Mouse (Mus musculus) monocyte, adult 5-6 weeks (primary cell): Measurements from ENCODE around the gene Tmem171. TPM values are rescaled to one million over a fixed set of nuclear protein-coding genes. Genes with fewer than 3 reads are reported as not detected.

ENCODE experiments used
- ATAC-seq: fragments of 153-309, 156-312 bp; replicated peaks from 2 replicates; pipeline ENCODE4 v1.8.0; 2017; ENCODE audit warnings: mild to moderate bottlenecking; ENCODE audit not compliant: low TSS enrichment, insufficient number of reproducible peaks, severe bottlenecking, poor library complexity, low FRiP score
- total RNA-seq: library from RNA; stranded (forward); fragments of 200-1000, 200-491, 200-594 nt; gene quantifications from 3 replicates; pipeline ENCODE4 v1.2.3, GENCODE M21; 2017

The Tmem171 gene
- 2.5 to 2.7 TPM in 2 of 3 replicates, not detected in the other for total RNA-seq

DNA sequence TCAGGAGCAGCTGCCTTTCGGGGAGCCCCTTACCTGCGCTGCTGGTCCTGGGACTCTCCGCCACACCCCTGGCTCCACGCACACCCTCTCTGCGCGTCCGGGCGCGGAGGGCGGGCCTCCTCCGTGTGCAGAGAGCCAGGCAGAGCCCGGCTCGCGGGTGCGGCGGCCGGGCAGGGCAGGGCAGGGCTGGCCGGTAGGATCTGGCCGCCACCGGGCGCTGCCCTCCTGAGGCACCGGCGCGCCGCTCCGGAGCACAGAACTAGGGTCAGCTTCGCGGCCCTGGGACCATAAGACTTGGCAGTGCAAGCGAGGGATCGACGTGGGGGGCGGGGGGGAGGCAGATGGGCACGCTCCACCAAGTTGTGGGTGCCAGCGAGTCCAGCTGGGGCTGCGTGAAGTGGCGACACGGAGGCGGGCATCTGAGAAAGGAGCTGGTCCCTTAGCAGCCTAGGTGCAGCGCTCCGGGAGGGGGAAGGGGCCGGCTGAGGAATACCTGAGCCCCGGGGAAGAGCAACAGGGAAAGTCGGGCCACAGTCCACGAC is at the start of gene Tmem171:
TSS of gene Tmem171 (minus strand) at position 62 of the 542 bp plus-strand sequence.
- no peak for ATAC-seq

DNA sequence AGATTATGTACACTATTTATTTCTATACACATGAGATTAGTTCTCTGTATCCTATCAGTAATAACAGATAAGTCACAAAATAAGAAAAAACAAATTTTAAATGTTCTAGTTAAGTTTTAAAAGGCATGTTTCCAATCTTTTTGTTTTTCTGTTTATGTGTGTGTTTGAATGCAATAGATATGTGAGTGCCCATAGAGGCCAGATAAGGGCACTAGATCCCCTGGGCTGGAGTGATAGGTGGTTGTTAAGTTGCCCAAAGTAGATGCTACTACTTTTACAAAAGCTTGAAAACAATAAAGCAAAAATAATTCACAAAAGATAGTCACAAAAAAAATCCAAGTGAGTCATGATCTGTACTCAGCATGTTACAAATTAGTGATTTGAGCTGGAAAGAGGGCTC is 49.2 kb upstream of the Tmem171 start:
- ATAC-seq: no peak

DNA sequence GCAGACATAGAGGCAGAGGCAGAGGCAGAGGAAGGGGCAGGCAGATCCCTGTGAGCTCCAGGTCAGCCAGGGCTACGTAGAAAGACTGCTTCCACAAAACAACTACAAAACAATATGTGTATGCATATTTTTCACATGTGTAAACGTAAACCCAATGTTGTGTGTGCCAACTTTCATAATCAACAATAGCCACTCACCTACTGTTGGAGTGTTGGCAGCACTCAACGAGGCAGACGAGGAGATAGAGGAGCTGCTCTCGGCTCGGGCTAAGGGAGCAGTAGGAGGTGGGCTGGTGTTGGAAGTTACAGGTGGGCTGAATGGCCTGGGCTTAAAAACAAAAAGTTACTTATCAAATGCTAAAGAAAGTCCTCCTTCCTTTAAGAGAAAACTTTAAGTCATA is 48.6 kb upstream of the Tmem171 start:
- no peak for ATAC-seq

GRCm38 (mm10) chr13:98738213-98738612 is 43.6 kb upstream of the Tmem171 start:
- ATAC-seq: no peak

DNA sequence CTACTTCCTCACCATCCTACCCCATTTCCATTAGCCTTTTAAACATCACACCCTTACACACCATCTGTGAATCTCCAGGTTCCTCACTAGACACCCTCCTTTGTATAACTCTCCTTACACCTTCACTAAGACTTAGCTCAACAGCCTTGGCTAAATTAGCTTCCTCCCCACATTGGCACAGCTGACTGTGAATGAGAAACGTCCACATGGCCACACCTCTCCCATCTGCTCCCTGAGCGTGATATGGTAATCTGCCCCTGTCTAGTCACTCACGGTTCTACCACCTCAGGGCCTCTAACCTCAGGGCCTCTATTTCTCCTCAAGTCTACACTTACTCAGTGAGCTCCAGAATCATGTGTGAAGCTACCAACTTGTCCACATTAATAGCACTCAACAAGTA is 38.7 kb upstream of the Tmem171 start:
- no peak for ATAC-seq

DNA sequence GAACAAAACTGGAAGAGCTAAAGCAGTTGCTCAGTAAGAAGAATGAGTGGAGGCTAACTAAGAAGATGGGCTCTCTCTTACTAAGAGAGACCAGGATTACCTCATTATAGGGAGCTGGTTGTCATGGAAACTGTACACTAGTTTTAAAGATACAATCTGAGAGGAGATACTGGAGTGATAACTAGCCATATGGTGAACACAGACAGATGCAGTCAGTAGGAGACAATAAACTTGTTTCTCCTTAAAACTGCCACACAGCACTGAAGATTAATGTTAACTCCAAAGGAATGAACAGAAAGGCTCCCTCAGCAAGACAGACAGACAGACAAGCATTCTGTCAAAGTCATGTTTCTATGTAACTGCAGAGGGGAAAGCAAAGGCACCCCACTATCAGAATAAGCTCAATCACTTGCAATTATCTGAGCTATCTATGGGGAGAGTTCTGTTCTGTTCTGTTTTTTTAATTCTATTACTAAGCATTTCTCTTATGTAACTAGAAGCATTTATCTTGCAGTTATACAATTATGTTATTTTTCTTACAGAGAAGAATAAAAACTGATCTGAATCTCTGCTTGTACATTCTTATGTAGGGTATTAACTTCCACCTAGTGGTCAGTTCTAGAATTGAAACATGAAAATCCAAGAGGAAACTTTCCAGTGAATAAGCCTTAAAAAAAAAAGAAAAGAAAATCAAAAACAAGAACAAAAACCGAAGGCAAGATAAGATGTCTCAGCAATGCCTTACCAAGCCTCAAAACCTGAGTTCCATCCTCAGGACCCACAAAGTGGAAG is 34.8 kb upstream of the Tmem171 start:
- ATAC-seq: no peak

GRCm38 (mm10) chr13:98726494-98726893 is 31.9 kb upstream of the Tmem171 start:
- no peak for ATAC-seq

DNA sequence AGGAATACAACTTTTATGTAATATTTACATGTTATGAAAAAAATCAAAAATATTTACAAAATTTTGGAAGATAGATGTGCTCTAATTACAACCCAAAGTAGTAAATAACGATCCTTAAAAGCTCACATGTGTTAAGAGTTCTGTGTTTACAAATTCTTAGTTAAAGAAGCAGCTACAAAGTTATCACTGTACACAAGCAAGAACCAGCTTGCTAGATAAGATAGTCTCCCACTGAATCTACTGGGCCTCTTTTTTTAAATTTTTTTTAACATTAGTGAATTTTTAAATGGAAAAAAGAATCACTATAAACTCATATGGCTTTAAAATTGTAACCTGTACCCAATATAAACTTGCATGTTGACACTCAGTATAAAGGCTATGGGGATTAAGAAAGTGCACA is 28.8 kb upstream of the Tmem171 start:
- no peak for ATAC-seq

GRCm38 (mm10) chr13:98722296-98722695 is 27.7 kb upstream of the Tmem171 start:
- no peak for ATAC-seq

- no peak for ATAC-seq
Observed at GRCm38 (mm10) chr13:98716176-98716575, 21.5 kb upstream of the Tmem171 start.

DNA sequence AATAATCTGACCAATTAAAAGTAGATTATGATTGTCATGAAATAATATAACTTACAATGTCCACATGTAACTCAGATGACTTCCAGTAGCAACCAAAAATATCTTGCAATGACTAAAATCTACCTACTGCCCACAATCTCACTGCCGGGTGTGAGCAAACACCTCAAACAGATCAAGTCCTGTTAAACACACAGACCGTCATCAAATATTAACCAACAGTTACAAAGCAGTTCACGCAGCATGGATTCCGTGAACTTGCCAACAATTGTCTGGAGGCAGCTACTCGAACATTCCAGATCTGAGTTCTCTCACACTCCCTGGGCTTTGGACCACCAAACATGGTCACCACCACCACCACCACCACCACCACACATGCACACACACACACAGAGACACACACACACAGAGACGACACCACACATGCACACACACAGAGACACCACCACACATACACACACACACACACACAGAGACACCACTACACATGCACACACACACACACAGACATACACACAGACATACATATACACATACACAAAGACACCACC is 20.9 kb upstream of the Tmem171 start:
- no peak for ATAC-seq

GRCm38 (mm10) chr13:98710655-98711054 is 16.0 kb upstream of the Tmem171 start:
- ATAC-seq: no peak

DNA sequence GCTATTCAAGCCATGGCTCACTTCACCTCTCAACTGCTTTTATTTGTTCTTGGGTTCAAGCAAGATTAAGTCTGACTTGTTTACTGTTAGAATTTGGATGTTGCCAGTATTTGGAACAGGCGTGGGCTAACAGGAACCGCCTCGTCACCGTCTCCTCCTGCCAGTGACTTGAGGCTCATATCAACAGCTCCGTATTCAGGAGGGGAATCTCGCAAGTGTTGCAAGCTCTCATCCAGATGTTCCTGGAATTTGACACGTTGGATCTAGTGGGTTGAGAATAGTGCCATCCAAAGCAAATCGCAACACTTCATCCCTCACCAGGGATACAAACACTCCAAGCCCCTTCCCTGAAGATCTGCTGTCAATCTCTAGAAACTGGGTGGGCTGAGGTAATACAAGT is 15.6 kb upstream of the Tmem171 start:
- no peak for ATAC-seq

DNA sequence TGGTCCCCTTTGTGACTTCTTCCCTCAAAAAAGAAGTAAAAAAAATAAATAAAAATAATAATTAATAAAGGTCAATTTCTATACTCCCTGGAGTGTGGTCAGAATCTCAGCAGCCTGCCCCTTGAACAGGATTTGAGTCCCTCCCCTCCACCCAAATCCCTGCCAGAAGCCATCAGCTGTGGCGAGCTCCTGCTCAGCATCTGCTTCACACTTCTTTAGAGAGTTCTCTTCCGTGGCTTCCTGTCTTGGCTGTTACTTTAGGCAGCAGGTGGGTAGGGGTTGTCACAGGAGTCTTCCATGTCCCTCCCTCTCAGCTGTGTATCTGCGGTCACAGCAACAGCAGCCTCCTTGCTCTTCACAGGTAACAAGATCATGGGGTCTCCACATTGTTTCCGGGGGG is 10.9 kb upstream of the Tmem171 start:
- ATAC-seq: no peak

GRCm38 (mm10) chr13:98703786-98704185 is 9.2 kb upstream of the Tmem171 start:
- no peak for ATAC-seq

DNA sequence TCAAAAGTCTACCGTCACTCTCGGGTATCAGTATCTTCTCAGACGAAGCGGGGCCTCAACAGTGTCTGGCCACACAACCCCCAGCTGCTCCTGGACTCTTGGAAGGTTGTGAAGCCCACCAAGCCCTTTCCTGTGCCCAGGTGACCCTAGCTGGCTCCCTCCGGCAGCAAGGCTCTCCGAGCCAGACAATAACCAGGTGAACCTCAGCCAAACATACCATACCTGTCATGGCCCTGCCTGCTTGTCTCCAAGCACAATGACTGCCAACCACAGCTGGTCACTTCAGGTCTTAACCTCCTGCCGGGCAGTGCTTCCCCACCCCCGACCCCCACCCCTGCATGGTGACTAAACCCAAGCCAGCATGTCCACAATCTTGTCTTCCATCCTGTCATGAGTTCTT is 7.7 kb upstream of the Tmem171 start:
- ATAC-seq: no peak

DNA sequence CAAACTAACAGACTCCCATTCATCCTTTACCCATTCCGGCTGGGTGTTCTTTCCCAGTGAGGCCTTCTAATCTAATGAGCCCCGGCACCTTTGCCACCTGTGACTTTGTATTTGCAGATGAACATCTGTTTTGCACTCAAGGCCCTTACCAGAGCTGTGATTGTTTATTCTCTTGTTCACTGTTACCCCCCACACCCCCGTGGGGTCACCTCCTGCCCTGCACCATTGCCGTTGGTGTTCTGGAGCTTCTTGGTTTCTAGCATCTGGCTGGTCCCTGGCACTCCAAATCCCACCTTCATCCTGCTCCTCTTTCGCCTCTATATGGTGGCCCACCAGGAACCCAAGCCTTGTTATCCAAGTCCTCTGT is 6.7 kb upstream of the Tmem171 start:
- no peak for ATAC-seq

DNA sequence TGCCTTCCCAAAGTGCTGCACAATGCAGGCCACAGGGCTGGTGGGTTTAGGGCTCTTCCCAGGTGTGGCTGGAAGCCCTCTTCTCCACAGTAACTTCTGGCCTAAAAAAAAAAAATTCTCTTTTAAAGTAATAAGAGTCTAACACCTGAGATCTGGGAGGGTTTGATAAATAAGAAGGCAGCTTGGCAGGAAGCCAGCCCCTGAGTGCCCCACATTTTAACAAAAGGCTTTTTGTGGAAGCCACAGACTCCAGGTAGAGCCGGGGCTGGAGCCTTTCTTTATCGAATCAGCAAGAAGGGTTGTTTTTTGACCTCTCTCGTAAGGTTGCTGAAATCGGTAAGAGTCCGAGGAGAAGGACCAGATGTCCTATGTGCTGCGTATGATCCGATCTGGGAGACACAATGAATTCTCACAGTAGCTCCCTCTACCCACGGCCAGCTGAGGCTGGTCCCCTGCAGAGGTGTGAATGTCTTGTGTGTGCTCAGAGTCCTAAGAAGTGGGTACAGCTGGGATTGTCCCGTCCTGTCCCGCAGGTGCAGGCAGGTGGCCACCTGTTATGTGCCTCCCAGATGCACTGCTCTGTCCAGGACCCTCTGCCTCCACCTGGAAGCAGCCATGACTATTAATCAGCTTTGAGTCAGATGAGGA is 6.2 kb upstream of the Tmem171 start:
- ATAC-seq: no peak

DNA sequence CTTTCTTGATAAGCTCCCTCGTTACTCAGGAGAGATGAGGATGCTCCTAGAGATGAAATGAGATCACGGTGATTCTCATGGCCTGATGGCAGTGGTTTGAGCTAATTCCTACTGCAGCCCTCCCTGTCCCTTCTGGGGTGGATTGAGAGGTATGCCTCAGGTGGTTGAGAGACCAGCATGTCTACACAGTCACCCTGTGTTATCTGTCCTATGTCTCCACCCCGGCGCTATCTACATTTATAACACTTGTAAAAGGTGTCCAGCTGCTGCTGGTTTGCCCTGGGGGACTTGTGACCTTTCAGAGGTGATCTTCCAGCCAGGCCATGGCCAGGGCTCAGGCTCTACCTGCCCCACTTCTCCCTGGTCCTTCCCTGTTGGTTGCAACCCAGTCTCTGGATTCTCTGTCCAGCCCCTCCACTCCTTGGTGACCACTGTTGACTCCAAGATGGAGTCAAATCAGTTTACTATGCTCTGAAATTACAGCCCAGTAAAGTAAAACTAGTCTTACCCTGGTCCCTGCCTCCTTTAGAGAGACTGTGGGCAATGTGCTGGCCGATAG is 5.4 kb upstream of the Tmem171 start:
- ATAC-seq: no peak
